Mouse (Mus musculus) spleen, adult 12 weeks (tissue): ENCODE data around the gene Nfkbie.
A peak's percentile ranks its signal among the peaks of the same experiment; 100 is the strongest.

ENCODE experiments used
- DNase-seq: peaks from one replicate; pipeline ENCODE4 v3.0.0; 2022; ENCODE audit warnings: low spot score

Nfkbie gene

DNA sequence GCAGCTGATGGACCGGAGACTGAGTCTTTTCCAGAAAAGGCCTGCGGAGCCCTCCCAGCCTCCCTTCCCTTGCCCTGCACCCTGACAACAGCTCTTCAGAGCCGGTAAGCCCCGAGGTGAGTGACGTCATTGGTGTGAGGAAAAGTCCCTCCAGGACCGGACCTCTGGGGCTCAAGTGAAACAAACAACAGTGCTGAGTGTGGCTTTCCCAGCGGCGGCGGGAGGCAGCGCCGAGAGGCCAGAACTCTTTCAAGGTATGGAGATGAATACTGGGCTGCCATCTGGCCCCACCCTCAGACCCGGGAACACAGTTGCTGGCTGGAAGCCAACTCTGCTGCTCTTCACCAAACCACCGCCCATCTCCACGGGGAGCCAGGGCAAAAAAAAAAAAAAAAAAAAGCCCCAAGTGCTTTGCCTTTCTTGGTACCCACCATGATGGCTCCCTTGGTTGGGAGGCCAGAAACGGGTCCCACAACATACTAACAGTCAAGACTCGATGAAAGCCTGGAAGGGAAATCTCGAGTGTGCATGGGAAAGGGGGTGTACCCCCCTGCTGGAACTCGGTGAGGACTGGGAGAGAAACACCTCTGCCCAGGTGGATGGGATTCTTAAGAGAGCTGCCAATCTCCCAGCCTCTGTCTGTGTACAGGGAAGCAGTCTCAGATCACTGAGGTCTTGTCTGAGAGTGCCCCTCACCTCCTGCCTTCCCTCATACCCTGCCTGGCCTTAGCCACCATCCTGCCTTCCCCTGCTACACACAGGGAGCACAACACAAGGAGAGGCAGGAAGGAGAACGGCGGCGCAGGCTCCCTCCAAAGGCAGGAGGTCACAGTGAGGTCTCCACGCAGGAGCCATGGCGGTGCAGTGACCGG, 11.3 kb upstream of the Nfkbie start:
- no peak for DNase-seq

DNA sequence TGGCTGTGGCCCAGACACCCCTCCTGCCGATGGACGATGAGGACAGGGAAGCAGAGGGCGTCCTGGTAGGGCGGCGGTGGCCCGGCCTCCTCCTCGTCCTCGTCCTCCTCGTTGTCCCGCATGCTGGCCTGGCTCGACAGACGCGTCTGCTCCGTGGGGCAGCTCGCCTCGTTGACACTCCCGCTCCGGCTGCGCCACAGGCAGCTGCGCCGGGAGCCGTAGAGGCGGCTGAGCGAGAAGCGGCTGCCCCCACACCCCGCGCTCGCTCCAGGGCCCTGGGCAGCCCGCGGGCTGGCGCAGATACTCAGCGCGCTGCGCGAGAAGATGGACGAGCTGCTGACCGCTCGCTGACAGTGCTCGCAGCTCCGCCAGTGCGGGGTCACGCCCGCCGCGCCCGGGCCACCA, 10.6 kb upstream of the Nfkbie start:
- no peak for DNase-seq

DNA sequence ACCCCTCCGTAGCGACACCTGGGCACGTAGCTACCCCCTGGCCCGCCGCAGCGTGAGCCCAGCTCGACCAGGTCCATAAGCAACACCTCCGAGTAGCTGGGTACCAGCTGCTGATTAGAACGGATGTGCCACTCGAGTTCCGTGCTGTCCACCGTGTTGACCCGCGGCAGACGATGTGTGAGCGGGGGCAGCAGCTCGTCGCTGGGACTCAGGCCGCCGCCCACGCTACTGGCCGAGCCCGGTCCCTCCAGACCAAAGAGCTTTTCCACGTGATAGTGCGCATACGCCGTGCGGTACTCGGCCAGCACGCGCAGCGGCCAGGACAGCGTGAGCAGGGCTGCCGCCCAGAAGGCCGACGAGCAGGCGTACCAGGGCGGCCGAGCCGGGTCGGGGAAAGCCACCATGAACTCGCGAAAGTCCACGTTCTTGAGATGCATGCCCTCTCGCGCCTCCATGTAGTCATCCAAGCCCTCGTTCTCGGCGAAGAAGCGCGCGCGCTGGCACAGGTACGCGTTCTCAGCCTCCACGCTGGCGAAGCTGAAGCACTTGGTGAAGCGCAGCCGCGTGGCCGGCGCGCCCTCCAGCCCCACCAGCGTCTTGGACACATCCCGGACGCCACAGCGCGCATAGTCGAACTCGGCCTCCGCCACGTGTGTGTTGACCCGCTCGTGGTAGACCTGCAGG, 10.1 kb upstream of the Nfkbie start:
- DNase-seq, result no peak

DNA sequence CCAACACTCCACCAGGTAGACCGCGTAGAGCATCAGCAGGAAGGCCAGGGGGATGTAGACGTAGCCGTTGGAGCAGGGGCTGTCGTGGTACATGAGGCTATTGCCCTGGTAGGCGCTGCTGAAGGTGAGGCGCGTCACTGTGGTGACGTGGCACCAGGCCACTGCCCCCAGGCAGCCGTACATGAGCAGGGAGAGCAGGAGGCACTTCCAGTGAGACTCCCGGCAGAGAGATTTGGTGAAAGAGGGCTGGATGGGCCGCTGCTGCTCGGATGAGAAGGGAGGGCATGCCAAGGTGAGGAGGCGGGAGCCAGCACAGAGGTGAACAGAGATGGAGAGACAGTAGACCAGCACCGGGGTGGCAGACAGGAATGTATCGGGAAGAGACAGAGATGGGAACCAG, 8.6 kb upstream of the Nfkbie start:
- no peak for DNase-seq

DNA sequence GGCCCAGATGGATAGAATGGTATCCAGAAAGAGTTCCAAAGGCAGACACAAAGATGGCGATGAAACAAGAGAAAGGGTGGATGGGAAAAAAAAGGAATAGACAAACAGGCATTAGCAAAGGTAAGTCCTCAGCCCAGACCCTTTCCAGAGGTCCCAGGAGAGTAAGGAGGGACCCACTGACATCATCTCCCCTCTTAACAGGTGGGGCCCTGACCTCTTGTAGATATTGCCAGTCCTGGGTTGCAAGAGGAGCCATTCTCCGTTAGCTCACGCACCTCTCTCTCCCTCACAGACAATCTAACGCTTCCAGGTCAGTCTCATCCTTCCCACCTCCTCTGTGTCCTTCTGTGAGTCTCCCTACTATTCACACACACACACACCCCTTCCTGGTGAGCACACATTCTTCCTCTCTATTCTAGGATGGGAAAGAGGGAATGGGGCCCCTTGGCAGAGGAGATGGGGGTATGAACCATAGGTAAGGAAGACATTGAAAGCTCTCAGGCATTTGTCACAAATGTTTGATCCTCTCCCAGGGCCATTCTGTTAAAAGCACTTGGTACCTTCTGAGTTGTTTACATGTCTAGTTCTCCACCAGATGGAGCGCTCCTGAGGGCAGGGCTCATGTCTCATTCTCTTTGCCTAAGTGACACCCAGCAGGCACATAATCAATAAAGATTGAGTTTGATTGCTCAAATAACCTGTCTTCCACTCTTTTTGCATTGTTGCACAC, 7.9 kb upstream of the Nfkbie start:
- DNase-seq, result no peak

DNA sequence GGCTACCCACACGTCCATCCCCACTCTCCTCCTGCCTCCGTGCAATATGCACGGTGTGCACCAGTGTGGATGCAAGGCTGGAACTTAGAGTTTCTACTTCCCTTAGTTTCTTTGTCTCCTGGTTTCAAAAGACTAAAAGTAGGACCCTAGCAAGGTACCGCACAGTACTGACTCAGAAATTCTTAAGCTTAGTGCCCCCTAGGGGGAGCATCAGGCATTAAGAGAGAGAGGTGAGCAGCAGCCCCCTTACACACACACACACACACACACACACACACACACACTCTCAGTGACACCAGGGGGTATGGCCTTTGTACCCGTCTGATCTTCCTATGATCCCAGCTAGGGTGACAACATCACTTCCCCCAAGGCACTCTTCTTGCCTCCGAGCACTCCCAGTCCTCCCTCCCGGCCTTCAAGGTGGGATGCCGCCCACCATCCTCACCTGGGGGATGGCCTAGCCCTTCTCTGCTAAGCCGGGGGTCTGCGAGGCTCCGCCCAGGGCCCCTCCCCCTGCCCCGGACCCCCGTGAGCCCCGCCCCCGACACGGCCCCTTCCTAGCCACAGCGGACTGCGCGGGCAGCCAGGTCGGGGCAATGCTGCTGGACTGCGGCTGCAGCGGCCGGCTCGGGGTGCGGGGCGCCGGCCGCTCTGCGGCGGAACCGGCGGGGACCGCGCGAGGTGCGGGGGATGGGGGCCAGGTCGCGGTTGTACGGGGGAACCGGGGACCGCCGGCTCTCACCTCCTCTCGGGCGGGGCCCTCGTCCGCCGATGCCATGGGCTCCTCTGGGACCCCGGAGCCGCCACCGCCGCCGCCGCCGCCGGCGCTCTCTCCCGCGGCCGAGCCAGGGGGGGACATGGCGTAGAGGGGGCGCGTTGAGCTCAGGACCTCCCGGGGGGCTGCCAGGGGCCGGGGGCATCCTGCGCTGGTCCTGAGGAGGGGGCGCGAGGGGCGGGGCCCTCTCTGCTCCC, 6.7 kb upstream of the Nfkbie start:
- DNase-seq, result no peak

DNA sequence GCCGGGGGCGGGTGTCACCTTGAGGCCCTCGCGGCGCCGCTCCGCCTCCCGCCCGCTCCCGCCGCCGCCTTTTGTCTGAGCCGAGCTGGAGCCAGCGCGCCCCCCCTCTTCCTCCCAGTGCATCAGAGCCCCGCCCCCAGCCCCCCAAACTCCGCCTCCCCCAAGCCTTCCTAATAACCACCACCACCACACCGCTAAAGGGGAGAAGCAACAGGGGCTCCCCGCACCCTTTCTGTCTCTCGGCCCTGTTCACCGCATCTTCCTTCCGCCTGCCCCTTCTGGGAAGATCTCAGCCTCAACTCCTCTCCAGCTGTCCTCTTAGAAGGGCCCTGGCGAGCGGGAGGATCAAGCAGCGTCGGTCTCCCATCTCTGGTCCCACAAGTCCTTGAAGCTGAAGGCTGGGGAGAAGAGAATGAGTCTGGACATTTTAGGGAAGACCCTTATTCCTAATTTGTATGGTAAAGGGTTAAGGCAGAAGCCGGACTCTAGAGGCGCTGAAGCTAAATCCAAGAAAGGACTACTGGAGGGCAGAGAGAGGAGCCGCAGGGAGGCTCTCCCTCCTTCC, 5.8 kb upstream of the Nfkbie start, which contains the start of gene Tmem151b:
TSS of gene Tmem151b (minus strand) at position 61 of the 565 bp plus-strand sequence.
- no peak for DNase-seq

DNA sequence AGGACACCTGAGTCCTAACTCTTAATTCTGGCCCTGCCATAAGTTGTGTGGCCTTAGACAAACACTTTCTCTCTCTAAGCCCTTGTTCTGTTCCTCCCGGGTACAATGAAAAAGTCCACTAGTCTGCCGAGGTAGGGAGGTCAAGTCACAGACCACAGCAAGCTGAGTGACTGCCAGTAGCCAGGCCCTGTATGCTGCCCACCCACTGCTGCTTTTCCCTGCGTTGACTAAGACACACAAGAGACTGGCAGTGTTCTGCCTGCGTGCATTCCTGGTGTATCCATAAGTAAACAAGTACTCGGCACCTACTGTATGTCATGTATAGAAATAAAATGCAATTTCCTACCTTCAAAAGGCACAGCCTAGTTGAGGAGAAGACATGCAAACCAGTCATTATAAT, 5.2 kb upstream of the Nfkbie start:
- DNase-seq, result no peak

DNA sequence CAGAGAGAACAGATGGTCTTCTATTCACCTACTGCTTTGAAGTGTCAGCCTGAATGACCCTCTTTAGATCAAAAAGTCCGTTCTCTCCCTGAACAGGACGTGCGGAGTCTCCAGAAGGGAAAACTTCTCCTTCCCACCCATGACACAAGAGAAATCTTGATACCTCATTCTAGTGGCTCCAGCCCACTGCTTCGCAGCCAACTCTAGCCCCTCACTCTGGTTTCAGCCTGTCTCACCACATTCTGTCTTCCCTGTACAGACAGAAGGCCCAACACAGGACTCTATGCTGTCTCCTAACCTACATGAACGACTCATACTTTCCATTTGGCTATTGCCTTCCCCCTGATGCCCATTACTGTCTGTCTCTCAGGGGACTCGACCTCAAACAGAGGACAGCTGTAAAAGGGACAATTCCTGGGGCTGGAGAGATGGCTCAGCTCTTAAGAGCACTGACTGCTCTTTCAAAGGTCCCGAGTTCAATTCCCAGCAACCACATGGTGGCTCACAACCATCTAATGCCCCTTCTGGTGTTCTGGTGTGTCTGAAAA, 4.2 kb upstream of the Nfkbie start:
- no peak for DNase-seq

DNA sequence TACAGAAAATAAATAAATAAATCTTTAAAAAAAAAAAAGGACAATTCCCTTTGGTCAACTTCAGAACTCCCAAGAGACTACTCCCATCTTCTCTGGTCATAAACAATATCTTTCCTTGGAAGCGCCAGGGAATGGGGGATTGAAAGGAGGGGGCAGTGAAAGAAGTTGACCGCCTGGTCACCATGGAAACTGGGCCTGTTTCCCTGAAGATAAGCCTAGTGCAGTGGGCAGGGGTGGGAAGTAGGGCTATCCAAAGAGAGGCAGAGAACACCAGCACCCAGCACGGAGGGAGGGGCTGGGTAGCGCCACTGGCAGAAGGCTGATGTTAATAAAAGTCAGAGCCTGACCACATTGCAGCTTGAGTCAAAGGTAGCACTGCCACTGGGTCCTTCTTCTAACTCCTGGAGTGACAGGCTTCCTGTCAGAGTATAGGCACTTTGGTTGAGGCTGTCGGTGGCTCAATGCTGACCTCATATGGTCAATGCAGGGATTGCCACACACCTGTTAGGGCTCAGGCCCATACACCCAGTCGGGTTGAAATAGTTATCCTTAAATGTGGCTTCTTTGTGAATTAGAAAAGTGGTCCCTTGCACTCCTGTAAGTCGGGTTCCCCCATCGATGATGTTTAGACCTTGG, 3.6 kb upstream of the Nfkbie start:
- peak; percentile 67 for DNase-seq

DNA sequence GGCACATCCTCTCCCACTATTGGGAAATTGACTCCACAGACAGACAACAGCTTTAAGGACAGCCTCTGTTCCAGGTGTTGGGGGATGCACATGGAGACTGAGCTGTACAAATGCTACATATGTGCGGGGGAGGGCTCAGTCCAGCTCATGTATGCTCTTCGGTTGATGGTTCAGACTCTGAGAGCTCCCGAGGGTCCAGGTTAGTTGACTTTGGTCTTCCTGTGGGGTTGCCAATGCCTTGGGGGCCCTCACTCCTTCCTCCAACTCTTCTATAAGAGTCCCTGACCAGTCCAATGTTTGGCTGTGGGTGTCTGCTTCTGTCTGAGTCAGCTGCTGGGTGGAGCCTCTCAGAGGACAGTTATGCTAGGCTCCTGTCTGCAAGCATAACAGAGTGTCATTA, 2.4 kb upstream of the Nfkbie start:
- no peak for DNase-seq

DNA sequence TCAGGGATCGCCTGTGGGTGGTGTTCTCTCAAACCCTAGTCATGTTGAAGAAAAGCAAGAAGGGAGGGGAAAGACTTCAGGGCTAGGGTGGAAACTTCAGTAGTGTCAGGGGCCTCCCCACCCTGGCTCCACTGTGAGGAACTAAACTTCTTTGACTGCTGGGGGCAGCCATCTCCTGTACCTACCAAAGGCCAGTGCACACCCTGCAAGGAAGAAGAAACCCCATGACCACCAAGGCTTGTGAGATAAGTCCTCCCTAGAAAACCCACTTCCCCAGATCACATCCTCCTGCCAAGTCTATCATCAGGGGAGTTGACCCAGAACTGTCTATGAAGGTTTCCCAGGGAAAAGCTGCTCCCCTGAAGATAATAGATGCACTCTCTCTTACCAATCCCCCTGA, 1.1 kb upstream of the Nfkbie start:
- no peak for DNase-seq

DNA sequence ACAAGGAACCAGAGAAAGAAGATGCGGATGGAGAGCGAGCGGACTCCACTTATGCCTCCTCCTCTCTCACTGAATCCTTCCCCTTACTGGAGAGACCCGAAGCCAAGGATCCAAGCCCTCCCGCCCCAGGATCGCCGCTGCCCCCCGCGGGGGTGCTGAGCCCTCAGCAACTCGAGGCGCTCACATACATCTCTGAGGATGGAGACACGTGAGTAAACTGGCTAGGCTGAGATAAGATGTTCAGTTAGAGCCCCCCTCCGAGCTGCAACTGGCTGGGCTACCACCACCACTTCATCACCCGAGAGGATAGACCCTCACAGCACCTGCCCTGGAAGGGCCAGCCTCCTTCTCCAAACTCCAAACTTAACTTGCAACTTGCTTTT, 595 bp downstream of the Nfkbie start:
- no peak for DNase-seq

DNA sequence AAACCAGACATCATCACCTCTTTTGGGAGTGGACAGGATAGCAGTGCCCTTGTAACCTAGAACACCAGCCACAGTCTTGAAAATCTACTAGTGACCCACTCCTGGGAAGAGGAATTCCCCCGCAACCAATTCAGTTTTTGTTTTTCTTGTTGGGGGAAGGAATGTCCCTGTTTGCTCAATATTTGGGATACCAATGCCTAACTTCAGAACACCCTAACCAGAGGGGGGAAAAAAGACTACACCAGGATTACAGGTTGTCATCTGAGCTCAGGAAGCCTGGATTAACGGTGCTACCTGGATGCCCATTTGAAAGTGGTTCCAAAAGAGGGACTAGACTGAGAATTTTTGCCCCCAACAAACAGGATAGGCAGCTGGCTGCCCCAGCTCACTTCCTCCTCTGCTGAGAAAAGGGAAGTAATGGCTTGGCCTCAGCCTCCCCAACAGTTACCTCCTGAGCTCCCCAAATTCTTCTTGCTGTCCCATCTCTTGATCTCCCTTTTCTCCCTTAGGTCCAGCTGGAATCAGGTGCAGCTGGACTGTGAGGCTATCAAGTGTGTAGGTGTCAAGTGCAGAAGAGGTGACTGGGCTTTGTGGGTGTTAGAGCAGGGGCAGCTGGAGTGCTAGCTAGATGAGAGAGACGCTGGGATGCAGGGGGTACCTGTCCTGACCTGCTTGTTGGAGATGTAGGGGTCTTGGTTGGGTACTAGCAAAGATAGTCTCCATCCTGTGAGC, 1.2 kb downstream of the Nfkbie start:
- no peak for DNase-seq

DNA sequence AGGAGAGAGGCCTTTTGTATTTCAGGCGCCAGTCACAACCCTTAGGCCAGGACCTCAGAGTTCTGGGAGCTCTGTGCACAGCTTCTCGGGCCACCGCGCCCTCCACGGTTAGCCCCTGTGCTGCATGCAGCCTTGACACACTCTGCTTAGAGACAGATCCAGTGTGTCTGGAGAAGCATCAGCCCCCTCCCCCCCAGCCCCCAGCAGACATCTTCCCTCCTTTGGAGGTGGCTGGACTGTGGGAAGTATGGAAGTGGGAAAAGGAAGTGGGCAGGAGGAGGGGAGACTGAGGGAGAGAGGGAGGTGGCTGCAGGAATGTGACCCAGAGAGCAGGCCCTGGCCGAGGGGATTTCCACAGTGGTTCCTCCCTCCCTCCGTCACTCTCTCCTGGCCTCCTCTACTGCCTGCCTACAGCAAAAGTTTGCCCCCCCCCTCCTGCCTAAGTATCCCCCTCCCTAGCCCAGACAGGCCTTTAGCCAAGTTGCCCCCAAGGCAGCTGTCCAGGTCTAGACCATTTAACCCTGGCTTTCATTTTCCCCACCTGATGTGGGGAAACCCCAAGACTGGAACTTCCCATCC, 1.8 kb downstream of the Nfkbie start:
- DNase-seq, result no peak

DNA sequence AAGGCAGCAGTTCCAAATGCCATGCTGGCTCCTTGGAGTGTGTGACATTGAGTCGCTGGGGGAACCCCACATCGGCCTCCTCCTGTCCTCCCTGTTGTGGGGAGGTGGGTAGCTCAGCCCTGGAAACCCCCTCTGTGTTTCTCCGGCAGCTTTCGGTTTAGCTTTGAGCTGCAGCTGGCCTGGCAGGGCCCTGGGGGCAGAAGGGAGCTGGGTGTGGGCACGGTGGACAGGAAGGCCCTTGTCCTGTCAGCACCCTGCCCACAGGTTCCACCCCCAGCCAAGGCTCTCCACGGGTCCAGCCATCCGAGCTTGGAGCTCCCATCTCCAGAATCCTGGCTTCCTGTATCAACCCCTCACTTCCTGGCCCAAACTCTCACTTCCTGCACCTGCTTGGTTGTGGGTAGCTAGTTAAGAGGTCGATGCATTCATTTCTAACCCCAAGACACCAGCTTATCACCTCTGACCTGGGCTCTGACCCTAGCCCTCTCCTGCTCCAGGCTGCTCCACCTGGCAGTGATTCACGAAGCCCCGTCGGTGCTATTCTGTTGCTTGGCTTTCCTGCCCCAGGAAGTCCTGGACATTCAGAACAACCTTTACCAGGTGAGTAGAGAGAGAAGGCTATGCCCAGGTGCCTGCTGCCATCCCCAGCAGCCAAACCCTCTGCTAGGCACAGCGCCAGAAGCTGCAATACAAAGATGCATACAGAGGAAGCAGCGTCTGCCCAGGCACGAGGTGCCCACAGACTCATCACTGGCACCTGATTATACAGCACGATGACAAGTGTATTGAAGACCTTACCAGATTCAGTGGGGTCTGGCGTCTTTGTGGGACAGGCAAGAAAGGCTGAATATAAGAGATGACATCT, 2.7 kb downstream of the Nfkbie start:
- DNase-seq, result no peak

DNA sequence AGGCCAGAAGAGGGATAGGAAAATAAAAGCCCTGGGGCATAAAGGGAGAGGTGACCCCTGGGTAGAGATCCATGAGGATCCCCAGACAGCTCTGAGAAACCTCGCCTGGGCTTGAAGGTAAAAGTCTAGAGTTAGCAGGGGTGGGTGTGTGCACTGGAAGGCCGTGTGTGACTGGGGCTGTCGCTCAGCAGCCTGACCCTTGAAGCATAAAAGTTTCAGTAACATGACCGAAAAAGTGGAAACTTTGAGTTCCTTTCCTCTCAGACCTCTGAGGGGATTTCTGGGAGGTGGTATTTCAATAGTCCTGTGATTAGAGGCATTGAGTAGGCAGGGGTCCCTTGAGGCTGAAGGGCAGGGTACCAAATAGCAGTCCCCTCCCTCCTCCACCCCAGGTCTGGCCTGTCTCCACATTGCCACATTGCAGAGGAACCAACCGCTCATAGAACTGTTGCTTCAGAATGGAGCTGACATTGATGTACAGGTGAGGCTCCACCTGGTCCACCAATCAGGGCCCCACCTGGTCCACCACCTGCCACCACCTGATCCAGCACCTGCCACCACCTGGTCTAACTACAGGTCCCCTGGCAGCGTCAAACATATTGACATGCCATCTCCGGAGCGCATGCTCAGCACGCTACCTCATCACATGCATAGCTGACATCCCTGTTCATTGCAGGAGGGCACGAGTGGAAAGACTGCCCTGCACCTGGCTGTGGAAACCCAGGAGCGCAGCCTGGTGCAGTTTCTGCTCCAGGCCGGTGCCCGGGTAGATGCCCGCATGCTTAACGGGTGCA, 4.4 kb downstream of the Nfkbie start:
- no peak for DNase-seq

DNA sequence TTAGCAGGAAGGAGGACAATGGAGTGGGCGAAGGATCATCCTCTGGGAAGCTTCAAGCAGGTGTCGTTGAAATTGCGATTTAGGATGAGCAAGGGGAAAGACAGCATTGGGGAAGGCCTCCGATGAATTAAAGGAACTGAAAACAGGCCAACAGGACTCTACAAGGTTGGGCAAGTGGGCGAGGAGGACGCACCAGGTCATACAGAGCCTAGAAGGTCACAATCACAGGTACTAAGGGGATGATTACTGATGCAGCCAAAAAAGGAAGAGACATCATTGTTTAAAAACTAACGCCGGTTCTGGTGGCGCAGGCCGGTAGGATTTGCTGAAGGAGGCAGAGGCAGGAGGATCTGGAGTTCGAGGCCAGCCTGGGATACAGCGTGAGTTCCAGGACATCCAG, 7.7 kb downstream of the Nfkbie start:
- DNase-seq, result no peak
